Mouse (Mus musculus) megakaryocyte, embryonic 14.5 days (primary cell): ENCODE measurements around the gene Naa60. TPM values are rescaled to one million over a fixed set of nuclear protein-coding genes. Genes with fewer than 3 reads are reported as not detected.

Experiments used
- H3K27me3 ChIP-seq: replicated peaks from 2 replicates; pipeline ENCODE3; 2012; ENCODE audit warnings: inconsistent platforms
- H3K36me3 ChIP-seq: replicated peaks from 2 replicates; pipeline ENCODE3; 2012; ENCODE audit warnings: low read length, inconsistent platforms, mixed read lengths
- H3K4me1 ChIP-seq: 2 replicates; pipeline ENCODE4 v1.6.1; 2012; ENCODE audit warnings: inconsistent platforms
- H3K4me3 ChIP-seq: replicated peaks from 2 replicates; pipeline ENCODE3; 2012; ENCODE audit warnings: moderate library complexity, mild to moderate bottlenecking, inconsistent platforms
- H3K9me3 ChIP-seq: 2 replicates; pipeline ENCODE4 v1.6.1; 2012; ENCODE audit warnings: inconsistent platforms
- FLI1 ChIP-seq: IDR thresholded peaks from 2 replicates; pipeline ENCODE4 v1.6.1; 2012; ENCODE audit warnings: low read length, inconsistent platforms, mixed read lengths
- GATA1 ChIP-seq: IDR thresholded peaks from 3 replicates; pipeline ENCODE4 v1.6.1; 2012; ENCODE audit warnings: mixed read lengths, low read length, inconsistent platforms, borderline replicate concordance
- polyA plus RNA-seq: library from polyadenylated mRNA; stranded (reverse); fragments of >175 nt; gene quantifications from 2 replicates; pipeline ENCODE4 v1.2.3, GENCODE M21; 2012; ENCODE audit warnings: low replicate concordance; ENCODE audit not compliant: insufficient read depth

Naa60 gene
- polyA plus RNA-seq, 1 experiment = 30.2 TPM

DNA sequence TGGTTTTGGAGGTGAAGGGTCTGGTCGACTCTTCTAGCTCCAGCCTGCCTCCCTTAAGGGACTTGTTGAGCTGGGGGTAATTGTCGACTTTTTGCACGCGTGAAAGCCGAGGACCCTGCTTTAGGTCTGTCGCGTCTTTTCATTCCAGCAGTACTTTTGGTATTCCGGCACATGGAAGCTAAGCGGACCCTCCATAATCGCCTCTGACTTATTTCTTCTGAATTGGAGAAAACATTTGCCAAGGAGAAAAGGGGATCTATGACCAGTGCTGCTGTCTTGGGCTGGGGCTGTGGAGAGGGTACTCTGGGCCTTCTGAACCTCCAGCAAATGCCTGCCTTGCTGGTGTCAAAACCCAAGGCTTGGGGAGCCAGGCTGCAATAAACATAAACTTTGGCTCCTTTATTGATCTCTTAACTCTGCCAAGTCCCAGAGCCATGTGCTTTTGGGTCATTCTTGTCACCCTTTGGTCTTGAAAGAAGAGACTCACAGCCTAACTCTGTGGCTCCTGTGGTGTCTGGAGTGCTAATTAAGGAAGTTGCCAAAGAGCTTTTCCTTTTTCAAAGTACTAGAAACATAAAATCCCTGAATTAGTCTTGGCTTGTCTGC, 13.0 kb downstream of the Naa60 start:
- H3K4me1 ChIP-seq = peaks cover 68% of the 10 kb centered on the region
- no peaks in the 10 kb centered on the region for H3K9me3 ChIP-seq

DNA sequence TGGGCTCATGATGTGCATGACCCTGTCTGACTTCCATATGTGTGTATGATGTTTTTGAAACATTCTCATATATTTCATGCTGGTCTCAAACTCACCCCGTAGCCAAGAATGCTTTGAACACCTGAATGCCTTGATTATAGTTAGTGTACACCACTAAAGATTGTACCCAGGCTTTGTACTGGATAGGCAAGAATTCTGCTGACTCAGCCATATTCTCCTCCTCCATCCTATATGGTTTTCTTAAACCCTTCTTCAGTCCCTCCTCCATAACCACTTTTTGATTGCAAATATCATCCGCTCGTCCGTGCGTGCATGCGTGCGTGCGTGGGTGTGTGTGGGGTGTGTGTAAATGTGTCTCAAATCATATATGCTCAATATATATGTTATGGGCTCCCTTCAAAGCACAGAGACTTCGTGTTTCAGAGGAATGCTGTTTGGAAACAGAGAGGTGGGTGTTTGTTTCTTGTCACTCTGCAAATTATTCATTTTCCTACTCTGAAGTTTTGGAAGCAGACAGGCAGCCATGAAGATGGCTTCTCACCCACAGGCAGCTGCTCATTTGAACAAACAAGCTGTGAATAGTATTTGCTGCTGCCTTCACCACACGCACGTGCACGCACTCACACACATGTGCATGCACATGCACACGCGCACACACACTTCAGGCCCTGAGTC, 19.6 kb downstream of the Naa60 start:
- H3K27me3 ChIP-seq = no peaks in the 10 kb centered on the region
- no peaks in the 10 kb centered on the region for H3K9me3 ChIP-seq
- TF ChIP-seq FLI1 (no peak), GATA1 (no peak)
- H3K36me3 ChIP-seq = peaks cover 70% of the 10 kb centered on the region
- H3K4me3 ChIP-seq = peak overlapping the region; percentile 69
- peaks cover 86% of the 10 kb centered on the region for H3K4me1 ChIP-seq

More for the DNA sequence above, 13.0 kb downstream of the Naa60 start:
- no peaks in the 10 kb centered on the region for H3K27me3 ChIP-seq
- H3K4me3 ChIP-seq = peak overlapping the region; percentile 94
- H3K36me3 ChIP-seq = peaks cover 42% of the 10 kb centered on the region
- TF ChIP-seq FLI1 = no peak
- no peak for TF ChIP-seq GATA1

DNA sequence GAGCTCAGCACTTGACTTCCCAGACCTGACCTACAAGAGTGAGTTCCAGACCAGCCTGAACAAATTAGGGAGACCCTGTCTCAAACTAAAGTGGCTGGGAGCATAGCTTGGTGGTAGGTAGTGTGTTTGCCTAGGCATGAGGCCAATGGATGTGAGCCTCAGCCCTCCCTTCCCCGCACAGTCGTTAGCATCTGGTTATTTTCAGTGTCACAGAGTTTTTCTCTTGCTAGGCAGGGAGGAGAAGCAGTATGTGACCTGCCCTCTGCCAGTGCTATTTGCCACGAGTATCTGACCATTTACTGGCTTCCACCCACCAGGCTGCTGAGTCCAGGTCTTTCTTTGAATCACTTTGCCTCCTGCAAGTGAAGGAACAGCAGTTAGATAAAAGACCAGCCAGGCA, 21.6 kb downstream of the Naa60 start:
- H3K9me3 ChIP-seq = no peaks in the 10 kb centered on the region
- peaks cover 89% of the 10 kb centered on the region for H3K4me1 ChIP-seq
- TF ChIP-seq FLI1 = no peak
- no peak for TF ChIP-seq GATA1
- peak overlapping the region; percentile 82 for H3K4me3 ChIP-seq
- H3K36me3 ChIP-seq = peaks cover 73% of the 10 kb centered on the region
- no peaks in the 10 kb centered on the region for H3K27me3 ChIP-seq

DNA sequence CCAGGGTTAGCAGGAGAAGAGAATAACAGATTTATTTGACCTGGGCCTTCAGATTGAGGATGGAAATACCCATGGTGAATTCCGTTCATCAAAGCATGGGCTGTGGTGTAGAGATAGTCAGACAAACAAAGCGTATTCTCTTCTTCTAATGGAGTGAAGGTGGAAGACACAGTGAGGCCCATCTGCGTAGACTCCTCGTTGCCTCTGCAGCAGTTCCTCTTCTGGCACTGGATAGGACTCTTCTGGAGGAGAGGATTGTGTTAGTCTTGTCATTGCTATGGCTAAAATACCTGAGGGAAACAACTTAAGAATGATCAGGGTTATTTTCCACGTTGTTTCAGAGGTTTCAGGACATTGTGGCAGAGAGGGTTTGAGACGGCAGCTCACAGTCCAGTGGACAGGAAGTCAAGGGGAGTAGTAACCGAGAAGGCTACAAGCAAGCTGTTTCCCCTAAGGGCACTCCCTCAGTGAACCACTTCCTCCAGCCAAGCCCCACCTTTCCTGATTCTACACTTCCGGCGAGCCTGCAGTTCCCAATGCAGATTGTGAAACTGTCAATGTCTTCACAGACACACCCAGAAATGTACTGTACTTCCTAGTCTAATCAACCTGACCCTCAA, 23.1 kb downstream of the Naa60 start:
- H3K4me3 ChIP-seq = peak overlapping the region; percentile 87
- H3K27me3 ChIP-seq = no peaks in the 10 kb centered on the region
- peaks cover 87% of the 10 kb centered on the region for H3K4me1 ChIP-seq
- no peak for TF ChIP-seq FLI1
- no peak for TF ChIP-seq GATA1
- H3K9me3 ChIP-seq = no peaks in the 10 kb centered on the region
- H3K36me3 ChIP-seq = peaks cover 84% of the 10 kb centered on the region

DNA sequence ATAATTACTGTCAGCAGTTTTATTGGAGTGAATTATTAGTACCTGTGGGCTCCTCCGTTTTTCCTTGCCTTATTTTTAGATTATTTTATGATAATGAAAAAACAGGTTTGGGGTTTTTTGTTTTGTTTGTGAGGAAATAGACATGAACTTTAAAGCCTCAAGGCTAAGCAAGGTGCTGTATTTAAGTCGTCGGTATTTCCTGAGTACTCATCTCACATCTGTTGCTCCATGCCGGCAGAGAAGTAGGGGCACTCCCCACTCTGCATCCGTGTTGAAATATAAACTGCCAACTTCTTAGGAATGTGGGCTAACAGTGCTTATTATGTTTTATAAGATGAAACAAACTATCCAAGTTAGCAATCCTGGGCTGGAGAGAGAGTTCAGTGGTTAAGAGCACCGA, 23.9 kb downstream of the Naa60 start:
- H3K4me1 ChIP-seq = peaks cover 80% of the 10 kb centered on the region
- H3K36me3 ChIP-seq = peaks cover 88% of the 10 kb centered on the region
- no peaks in the 10 kb centered on the region for H3K9me3 ChIP-seq
- no peaks in the 10 kb centered on the region for H3K27me3 ChIP-seq
- TF ChIP-seq GATA1 (no peak), FLI1 (no peak)
- no peak overlapping the region for H3K4me3 ChIP-seq

DNA sequence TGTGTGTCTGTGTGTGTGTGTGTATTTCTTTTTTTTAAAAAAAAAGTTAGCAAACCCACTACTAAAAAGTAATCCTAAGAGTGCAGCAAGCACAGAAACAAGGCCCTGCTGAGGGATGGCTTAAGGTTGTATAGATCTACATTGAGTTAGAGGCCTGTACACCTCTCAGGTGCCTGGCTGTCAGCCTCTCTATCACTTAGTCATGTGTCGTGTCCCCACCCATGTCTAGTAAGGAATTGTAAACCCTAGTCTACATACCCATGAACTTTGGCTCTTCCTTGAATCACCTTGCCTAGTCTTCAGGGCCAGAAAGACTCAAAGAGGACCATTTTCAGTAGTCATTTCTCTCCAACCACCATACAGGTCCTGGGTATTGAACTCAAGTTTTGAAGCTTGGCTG, 24.4 kb downstream of the Naa60 start:
- TF ChIP-seq FLI1 (no peak), GATA1 (no peak)
- H3K4me3 ChIP-seq = no peak overlapping the region
- no peaks in the 10 kb centered on the region for H3K27me3 ChIP-seq
- H3K9me3 ChIP-seq = no peaks in the 10 kb centered on the region
- H3K4me1 ChIP-seq = peaks cover 75% of the 10 kb centered on the region
- peaks cover 88% of the 10 kb centered on the region for H3K36me3 ChIP-seq

DNA sequence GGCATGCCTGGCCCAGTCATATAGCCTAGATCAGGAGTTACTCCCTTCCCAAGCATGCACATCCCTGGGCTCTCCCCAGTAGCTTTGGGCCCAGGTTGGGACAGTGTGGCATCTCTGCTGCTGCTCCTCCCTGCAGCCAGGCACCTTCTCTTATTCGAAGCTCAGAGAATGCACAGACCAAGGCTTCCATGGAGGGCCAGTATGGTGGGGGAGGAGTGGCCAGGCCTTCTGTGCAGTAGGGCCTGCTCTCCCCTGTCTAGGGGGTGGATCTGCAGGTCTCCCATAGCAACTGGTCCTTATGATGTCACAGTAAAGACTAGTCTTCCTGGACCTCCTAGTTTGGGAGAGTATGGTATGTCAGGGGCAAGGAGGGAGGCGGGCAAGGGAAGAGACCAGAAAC, 35.3 kb downstream of the Naa60 start:
- Histone ChIP-seq H3K9me3 (no peaks in the 10 kb centered on the region), H3K4me1 (peaks cover 33% of the 10 kb centered on the region), H3K4me3 (peak overlapping the region; percentile 35), H3K36me3 (peaks cover 68% of the 10 kb centered on the region), H3K27me3 (no peaks in the 10 kb centered on the region)
- TF ChIP-seq GATA1 (no peak), FLI1 (no peak)

DNA sequence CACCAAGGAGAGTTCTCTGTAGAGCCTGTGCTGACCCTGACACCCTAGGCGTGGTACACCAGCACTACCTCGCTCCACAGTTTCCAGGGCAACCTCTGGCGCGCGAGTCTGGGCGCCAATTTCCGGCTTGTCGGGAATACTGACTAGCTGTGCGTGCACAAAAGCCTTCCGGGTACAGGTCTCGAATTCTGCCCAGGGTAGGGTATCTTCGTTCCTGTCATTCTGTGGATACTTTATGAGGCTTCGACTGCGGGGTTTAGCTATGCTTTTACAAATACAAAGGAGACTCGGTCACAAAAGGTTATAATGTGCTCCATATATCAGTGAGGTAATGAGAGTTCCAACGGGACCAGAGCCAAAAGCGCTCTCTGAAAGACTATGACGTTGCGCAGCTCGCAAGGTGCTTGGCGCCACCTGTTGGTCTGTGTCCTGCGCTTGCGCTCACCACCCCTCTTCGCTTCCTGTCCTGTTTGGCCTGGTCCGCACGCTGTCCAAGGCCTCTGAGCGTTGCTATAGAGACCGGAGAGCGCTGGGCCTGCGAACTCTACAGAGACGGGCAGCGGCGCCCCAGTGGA, 36.4 kb downstream of the Naa60 start, which contains the start of the genes 1700037C18Rik and Cluap1:
Gene 1700037C18Rik (minus strand): TSS at position 153 of the 575 bp plus-strand sequence.
Gene Cluap1 (plus strand): TSS at position 265 of the 575 bp plus-strand sequence.
- peaks cover 68% of the 10 kb centered on the region for H3K36me3 ChIP-seq
- TF ChIP-seq GATA1 (no peak), FLI1 (peak; percentile 17; the same call in 1 of the 2 replicates)
- H3K4me3 ChIP-seq = peak within 1 kb of the TSS; percentile 93
- H3K27me3 ChIP-seq = no peaks in the 10 kb centered on the region
- H3K9me3 ChIP-seq = no peaks in the 10 kb centered on the region
- H3K4me1 ChIP-seq = peaks cover 37% of the 10 kb centered on the region

DNA sequence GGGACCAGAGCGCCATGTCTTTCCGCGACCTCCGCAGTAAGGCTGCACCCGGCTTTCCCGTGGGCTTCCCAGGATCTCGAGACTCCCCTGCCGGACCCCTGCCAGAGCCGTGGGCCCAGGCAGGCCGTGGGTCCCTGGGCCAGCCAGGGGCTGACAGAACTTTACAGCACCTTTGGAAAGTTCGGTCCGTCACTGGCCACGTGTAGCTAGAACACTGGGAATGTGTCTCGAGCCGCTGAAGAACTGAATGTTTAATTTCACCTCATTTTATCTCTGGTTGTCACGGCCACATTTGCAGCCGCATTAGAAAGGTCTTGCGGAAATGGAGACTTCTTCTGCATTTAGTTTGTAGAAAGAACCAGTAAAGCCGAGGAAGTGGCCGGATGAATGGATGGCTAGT, 36.9 kb downstream of the Naa60 start:
- no peaks in the 10 kb centered on the region for H3K27me3 ChIP-seq
- peak overlapping the region; percentile 93 for H3K4me3 ChIP-seq
- H3K9me3 ChIP-seq = no peaks in the 10 kb centered on the region
- peaks cover 40% of the 10 kb centered on the region for H3K4me1 ChIP-seq
- no peak for TF ChIP-seq FLI1
- TF ChIP-seq GATA1 = no peak
- peaks cover 68% of the 10 kb centered on the region for H3K36me3 ChIP-seq
